13 mouse cellular contexts compared by ENCODE assay signal in the genomic region with DNA sequence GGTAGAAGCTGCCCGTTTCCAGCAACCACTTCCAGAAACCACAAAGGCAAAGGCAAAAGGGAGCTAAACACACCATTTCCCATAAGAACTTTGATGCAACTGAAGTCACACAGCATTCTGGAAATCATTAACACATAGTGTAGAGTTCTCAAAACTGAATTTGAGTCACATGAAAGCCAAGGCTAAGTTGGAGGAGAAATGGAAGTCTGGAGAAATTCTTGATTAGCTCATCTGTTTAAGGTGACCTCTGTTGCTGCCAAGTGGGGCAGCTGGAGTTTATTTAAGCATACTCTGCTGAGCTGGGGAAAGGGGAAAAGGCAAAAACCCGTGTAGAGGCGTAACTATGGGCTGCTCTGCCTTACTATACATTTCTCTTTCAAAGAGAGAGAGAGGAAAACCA. TPM values are rescaled to one million over a fixed set of nuclear protein-coding genes. Genes with fewer than 3 reads are reported as not detected.
DNase-seq lines count a peak whose midpoint lies in the region; ATAC-seq lines count a peak whose summit lies in the region.
"Had no signal": no experiment of that assay in that cellular context is flagged by ENCODE, and none has a peak within 500 bp of the region (broad histone marks: within the 10 kb centered on the region; RNA-seq: fewer than 3 reads in every experiment).

No protein-coding gene starts in this region.

- no peak overlapping the region for H3K4me3 ChIP-seq in intestine, embryonic 16.5 days (ENCODE audit: low read length)
- no peak overlapping the region for H3K4me3 ChIP-seq in stomach, embryonic 14.5 days (ENCODE audit: low read depth, low read length)
- H3K4me3 ChIP-seq: layer of hippocampus, adult 2 months had no signal

- peak; percentile 54 for ATAC-seq in intestine, embryonic 16.5 days
- ATAC-seq in stomach, embryonic 14.5 days (ENCODE audit: insufficient number of reproducible peaks, insufficient read depth, low FRiP score, low read depth): peak; percentile 33; the same call in 1 of the 2 replicates

- H3K4me2 ChIP-seq in intestine, embryonic 16.5 days (ENCODE audit: low read depth, low read length): no peak overlapping the region
- no peak overlapping the region for H3K4me2 ChIP-seq in stomach, embryonic 14.5 days (replicated peaks; ENCODE audit: low read depth, low read length)

- WGBS in intestine, embryonic 16.5 days: 54% methylated on average over 3 of the region's 3 CpGs
- WGBS in stomach, embryonic 14.5 days: 47% methylated on average over 3 of the region's 3 CpGs

- peak; percentile 66 for DNase-seq in kidney, adult 9 months
- DNase-seq in kidney, adult 18-20 months: no peak
- DNase-seq in brain, adult 2 months (ENCODE audit: low read depth, low spot score): peak; percentile 13
- DNase-seq in Muller cell, postnatal 12 days (ENCODE audit: inconsistent ontology term): no peak
- DNase-seq in neural tube, embryonic 10.5 days (ENCODE audit: extremely low spot score, low spot score): no peak
- DNase-seq: cerebellum, adult 9-11 months; heart, postnatal 4 days; right cerebral cortex, postnatal 25 days had no signal

- 0 out of 2 replicates have a peak, but pooled peaks cover 2% of the 10 kb centered on the region for H3K4me1 ChIP-seq in intestine, embryonic 16.5 days (ENCODE audit: control insufficient read depth, insufficient read depth, low read length)
- H3K4me1 ChIP-seq in stomach, embryonic 14.5 days (ENCODE audit: control insufficient read depth, insufficient read depth, low read length): peaks cover 9% of the 10 kb centered on the region; the same call in 1 of the 2 replicates

- no peaks in the 10 kb centered on the region for H3K27me3 ChIP-seq in intestine, embryonic 16.5 days (replicated peaks; ENCODE audit: control insufficient read depth, insufficient read depth, low read length)
- no peaks in the 10 kb centered on the region for H3K27me3 ChIP-seq in stomach, embryonic 14.5 days (ENCODE audit: control insufficient read depth, insufficient read depth, low read length)

- H3K9ac ChIP-seq in intestine, embryonic 16.5 days (ENCODE audit: low read depth, low read length): no peak overlapping the region
- no peak overlapping the region for H3K9ac ChIP-seq in stomach, embryonic 14.5 days (replicated peaks; ENCODE audit: low read depth, low read length)

- no peaks in the 10 kb centered on the region for H3K9me3 ChIP-seq in intestine, embryonic 16.5 days (ENCODE audit: control insufficient read depth, low read length)
- no peaks in the 10 kb centered on the region for H3K9me3 ChIP-seq in stomach, embryonic 14.5 days (ENCODE audit: control insufficient read depth, low read depth, low read length)

- H3K27ac ChIP-seq in intestine, embryonic 16.5 days (ENCODE audit: low read length): no peak overlapping the region
- peak overlapping the region; percentile 30; the same call in 1 of the 2 replicates for H3K27ac ChIP-seq in stomach, embryonic 14.5 days (ENCODE audit: low read length)
- H3K27ac ChIP-seq: layer of hippocampus, adult 2 months had no signal

- no peaks in the 10 kb centered on the region for H3K36me3 ChIP-seq in intestine, embryonic 16.5 days (ENCODE audit: control insufficient read depth, insufficient read depth, low read length)
- H3K36me3 ChIP-seq in stomach, embryonic 14.5 days (ENCODE audit: control insufficient read depth, insufficient read depth, low read length): no peaks in the 10 kb centered on the region

RNA-seq across cellular contexts. Expression of a gene that starts 21.8 kb away (rescaled TPM):
- polyA plus RNA-seq in intestine, embryonic 16.5 days (2015; fragmentation: Nextera tagmentation; extraction: Ambion mirVana): not detected in 2 replicates
- polyA plus RNA-seq in stomach, embryonic 14.5 days (2014; fragmentation: Nextera tagmentation; extraction: Ambion mirVana): not detected in 2 replicates
- polyA plus RNA-seq: limb, embryonic 11.5 days; neural tube, embryonic 14.5 days had no signal

RNA-seq across cellular contexts. Expression of a gene that starts 46.3 kb away (rescaled TPM):
- 60.4 and 65.1 TPM in 2 replicates for polyA plus RNA-seq in intestine, embryonic 16.5 days (2015; fragmentation: Nextera tagmentation; extraction: Ambion mirVana)
- 98.2 TPM in 2 replicates for polyA plus RNA-seq in stomach, embryonic 14.5 days (2014; fragmentation: Nextera tagmentation; extraction: Ambion mirVana)

Comparison
In these comparisons a context has a peak if more than half of its experiments do, and no peak if none do; other contexts are left out.
1. DNase-seq: peak in kidney, adult 9 months (single experiment) and brain, adult 2 months (single experiment); none in kidney, adult 18-20 months (single experiment), Muller cell, postnatal 12 days (single experiment) and neural tube, embryonic 10.5 days (single experiment).